Mouse (Mus musculus) liver, embryonic 14.5 days (tissue): ENCODE results near the gene Tmc6. TPM values are rescaled to one million over a fixed set of nuclear protein-coding genes. Genes with fewer than 3 reads are reported as not detected.

Source experiments
- ATAC-seq: fragments of 200-750 bp; cut with Nextera tagmentation; 2 replicates; pipeline ENCODE4 v1.8.0; 2017; ENCODE audit warnings: moderate number of reproducible peaks, mild to moderate bottlenecking, moderate library complexity; ENCODE audit not compliant: insufficient read depth
- DNase-seq, 3 experiments: peaks; one replicate each; pipeline ENCODE4 v3.0.0-alpha.2; 2012 to 2013; ENCODE audit warnings: low read depth in 3 of 3, low spot score in 3 of 3
- H3K27ac ChIP-seq: fragments of 300-500 bp; sonication (generic); 2 replicates; pipeline ENCODE4 v1.5.1; 2014; ENCODE audit warnings: moderate library complexity, mild to moderate bottlenecking, control low read depth, inconsistent platforms
- H3K27me3 ChIP-seq: fragments of 300-500 bp; sonication (generic); 2 replicates; pipeline ENCODE4 v1.6.1; 2014; ENCODE audit warnings: mild to moderate bottlenecking, low read length, moderate library complexity; ENCODE audit not compliant: control insufficient read depth, insufficient read depth
- H3K36me3 ChIP-seq: fragments of 300-500 bp; sonication (generic); replicated peaks from 2 replicates; pipeline ENCODE4 v1.6.1; 2014; ENCODE audit warnings: low read depth; ENCODE audit not compliant: control insufficient read depth, insufficient read depth
- H3K4me1 ChIP-seq, 2 experiments: fragments of 200-500 bp in 1 of 2; fragments of 300-500 bp in 1 of 2; sonication (generic) in 1 of 2; replicated peaks; 2 replicates each; pipeline ENCODE4 v1.6.1; 2012 to 2014; ENCODE audit warnings: antibody characterized with exemption in 1 of 2, inconsistent platforms in 1 of 2, low read length in 1 of 2; ENCODE audit not compliant: control insufficient read depth in 2 of 2, insufficient read depth in 2 of 2
- H3K4me2 ChIP-seq: fragments of 300-500 bp; sonication (generic); 2 replicates; pipeline ENCODE4 v1.6.1; 2014; ENCODE audit warnings: low read depth, mild to moderate bottlenecking, control low read depth, moderate library complexity
- H3K4me3 ChIP-seq, 2 experiments: fragments of 200-500 bp in 1 of 2; fragments of 300-500 bp in 1 of 2; sonication (generic) in 1 of 2; 2 replicates each; pipeline ENCODE4 v1.5.1; 2012 to 2014; ENCODE audit warnings: low read depth in 2 of 2, low read length in 2 of 2, mild to moderate bottlenecking in 2 of 2, control low read depth in 1 of 2, inconsistent platforms in 1 of 2, moderate library complexity in 1 of 2; ENCODE audit not compliant: insufficient read depth in 1 of 2
- H3K9ac ChIP-seq: fragments of 300-500 bp; sonication (generic); replicated peaks from 2 replicates; pipeline ENCODE4 v1.6.1; 2014; ENCODE audit warnings: mild to moderate bottlenecking, control low read depth, moderate library complexity
- H3K9me3 ChIP-seq: fragments of 300-500 bp; sonication (generic); 2 replicates; pipeline ENCODE4 v1.6.1; 2016; ENCODE audit warnings: low read length, mixed read lengths; ENCODE audit not compliant: control insufficient read depth
- CTCF ChIP-seq: IDR thresholded peaks from 2 replicates; pipeline ENCODE4 v1.5.1; 2016; ENCODE audit warnings: antibody characterized with exemption, low read depth, control low read depth
- EP300 ChIP-seq: IDR thresholded peaks from 2 replicates; pipeline ENCODE4 v1.6.1; 2016; ENCODE audit warnings: antibody characterized with exemption, low read depth
- WGBS: fragments of 180-500 bp; shearing (Covaris S2); extraction: QIAGEN DNeasy Blood & Tissue Kit; methylation state at CpG from one replicate; pipeline ENCODE4 v1.1.7; 2014; ENCODE audit not compliant: insufficient replicate concordance; 5-methylcytosine and 5-hydroxymethylcytosine counted together
- polyA plus RNA-seq, 2 experiments: library from polyadenylated mRNA; depleted of rRNA in 1 of 2; stranded (reverse) in 1 of 2; unstranded in 1 of 2; fragments of >200 nt; fragmentation: Nextera tagmentation in 1 of 2; extraction: Ambion mirVana in 1 of 2; gene quantifications; 2 replicates each; pipeline versions ENCODE4 v1.2.1 to v1.2.3; 2012 to 2014

The Tmc6 gene
- polyA plus RNA-seq, 2 experiments, result 40.5 to 51.8 TPM

DNA sequence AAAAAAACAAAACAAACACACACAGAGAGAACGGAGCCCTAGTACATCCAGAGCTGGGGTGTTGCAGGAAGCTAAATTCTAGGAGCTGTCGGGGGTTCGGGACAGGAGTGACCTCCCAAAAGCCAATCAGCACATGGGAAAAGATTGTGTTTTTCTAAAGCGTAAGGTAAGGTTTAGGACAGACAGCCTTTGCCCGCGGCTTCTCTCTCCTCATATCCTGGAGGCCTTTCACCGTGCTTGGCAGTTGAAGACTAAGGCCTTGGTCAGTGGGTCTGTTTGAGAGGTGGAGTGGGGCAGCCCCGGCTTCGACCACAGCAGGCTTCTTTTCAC lies 672 bp upstream of the Tmc6 start:
- Histone ChIP-seq H3K9ac (peak overlapping the region; percentile 99), H3K4me3 (peak overlapping the region; percentile 75 to 81), H3K4me2 (peak overlapping the region; percentile 98), H3K36me3 (peaks cover 49% of the 10 kb centered on the region), H3K9me3 (no peaks in the 10 kb centered on the region), H3K4me1 (peaks cover 18 to 23% of the 10 kb centered on the region in 2 experiments), H3K27ac (peak overlapping the region; percentile 100), H3K27me3 (no peaks in the 10 kb centered on the region)
- TF ChIP-seq EP300, result no peak
- no peak for TF ChIP-seq CTCF
- 13% methylated on average over 9 of the region's 9 CpGs for WGBS
- ATAC-seq (no peak), DNase-seq (no peak)

DNA sequence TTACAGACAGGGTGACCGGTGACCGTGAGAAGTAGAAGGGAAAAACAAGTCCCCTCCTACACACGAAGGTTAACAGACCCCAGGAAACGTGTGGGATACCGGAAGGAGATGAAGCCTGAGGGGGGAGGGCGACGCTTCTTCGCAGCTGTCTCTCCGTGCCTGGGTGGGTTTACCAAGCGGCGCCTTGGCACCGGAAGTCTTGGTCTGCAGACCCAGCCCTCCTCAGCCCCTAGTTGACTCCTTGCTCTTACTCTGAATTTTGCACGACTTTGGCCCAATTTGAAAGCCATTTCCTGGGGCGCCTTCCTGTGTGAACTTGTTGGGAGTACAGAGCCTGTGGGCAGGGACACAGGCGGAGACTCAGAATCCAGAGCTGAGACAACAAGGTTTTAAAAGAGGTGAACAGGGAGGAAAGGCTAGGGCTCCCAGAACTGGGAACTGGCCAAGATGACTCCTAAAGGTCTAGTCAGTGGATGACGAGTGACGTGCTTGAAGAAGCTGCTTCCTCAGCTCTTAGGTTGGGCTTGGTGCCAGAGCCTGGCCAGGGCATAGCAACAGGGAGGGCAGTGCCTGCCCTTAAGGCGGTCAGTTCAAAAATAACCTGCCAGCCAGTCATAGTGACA lies 688 bp downstream of the Tmc6 start:
- Histone ChIP-seq H3K9me3 (no peaks in the 10 kb centered on the region), H3K27me3 (no peaks in the 10 kb centered on the region), H3K9ac (peak overlapping the region; percentile 99), H3K27ac (peak overlapping the region; percentile 100), H3K4me2 (peak overlapping the region; percentile 98), H3K36me3 (peaks cover 50% of the 10 kb centered on the region), H3K4me3 (peak overlapping the region; percentile 75 to 81), H3K4me1 (peaks cover 18 to 23% of the 10 kb centered on the region in 2 experiments)
- 0 out of 2 replicates have a peak, but pooled peaks have one; percentile 1 for TF ChIP-seq CTCF
- TF ChIP-seq EP300, result no peak
- peak in 1 of 3 experiments; percentile 52 for DNase-seq
- WGBS, result 3% methylated on average over 18 of the region's 18 CpGs
- ATAC-seq, result peak; percentile 8

DNA sequence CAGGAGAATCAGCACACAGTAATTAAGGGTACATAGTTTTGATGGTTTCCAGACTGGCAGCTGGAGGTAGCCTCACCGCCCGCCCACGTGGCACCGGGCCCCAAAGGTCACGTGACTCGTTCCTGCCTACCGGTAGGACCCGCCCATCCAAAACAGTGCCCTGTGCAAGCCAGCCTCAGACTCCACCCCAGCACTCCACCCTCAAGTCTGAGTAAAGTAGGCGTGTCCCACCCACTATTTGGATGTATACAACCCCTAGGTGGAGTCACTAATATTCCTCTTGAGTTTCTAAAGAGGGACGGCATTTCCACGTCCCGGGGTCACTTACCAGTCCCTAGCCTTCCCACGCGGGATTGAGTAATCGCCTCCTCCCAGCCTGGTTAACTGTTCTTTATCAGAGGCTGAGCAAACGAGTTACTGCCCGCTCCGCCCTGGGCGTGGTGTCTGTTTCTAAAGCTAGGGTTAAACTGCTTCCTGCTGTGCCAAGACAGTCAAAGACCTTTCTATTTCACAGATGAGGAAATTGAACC lies 1.4 kb downstream of the Tmc6 start:
- H3K9me3 ChIP-seq, result no peaks in the 10 kb centered on the region
- H3K4me1 ChIP-seq, result peaks cover 18 to 23% of the 10 kb centered on the region in 2 experiments
- peak; percentile 89 for TF ChIP-seq EP300
- TF ChIP-seq CTCF, result peak; percentile 33
- DNase-seq (peak; percentile 94 to 97 (median 94)), ATAC-seq (peak; percentile 76)
- H3K36me3 ChIP-seq, result peaks cover 50% of the 10 kb centered on the region
- peak overlapping the region; percentile 75 to 81 for H3K4me3 ChIP-seq
- peak overlapping the region; percentile 98 for H3K4me2 ChIP-seq
- peak overlapping the region; percentile 100 for H3K27ac ChIP-seq
- under 1% methylated on average over 19 of the region's 19 CpGs for WGBS
- no peaks in the 10 kb centered on the region for H3K27me3 ChIP-seq
- peak overlapping the region; percentile 99 for H3K9ac ChIP-seq

DNA sequence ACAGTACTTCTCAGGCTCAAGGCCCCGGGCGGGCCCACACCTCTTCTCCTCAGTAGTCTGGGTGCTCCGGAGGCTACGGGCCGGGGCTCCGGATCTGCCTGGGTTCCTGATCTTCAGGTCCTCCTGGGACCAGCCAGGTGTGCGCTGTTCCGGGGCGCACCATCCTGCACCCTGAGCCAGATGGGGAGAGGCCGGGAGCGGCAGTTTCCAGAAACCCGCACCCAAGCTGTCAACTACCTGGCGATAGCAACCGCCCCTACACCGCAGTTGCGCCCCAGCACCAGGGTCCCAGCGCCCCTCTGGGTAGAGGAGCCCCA lies 1.8 kb downstream of the Tmc6 start:
- Histone ChIP-seq H3K36me3 (peaks cover 50% of the 10 kb centered on the region), H3K27ac (peak overlapping the region; percentile 100), H3K9ac (peak overlapping the region; percentile 99), H3K4me3 (peak overlapping the region; percentile 75 to 81), H3K4me1 (peaks cover 18 to 23% of the 10 kb centered on the region in 2 experiments), H3K9me3 (no peaks in the 10 kb centered on the region), H3K27me3 (no peaks in the 10 kb centered on the region), H3K4me2 (peak overlapping the region; percentile 98)
- DNase-seq (no peak), ATAC-seq (peak; percentile 3)
- TF ChIP-seq CTCF (no peak), EP300 (no peak)
- WGBS, result 0% methylated on average over 17 of the region's 17 CpGs

DNA sequence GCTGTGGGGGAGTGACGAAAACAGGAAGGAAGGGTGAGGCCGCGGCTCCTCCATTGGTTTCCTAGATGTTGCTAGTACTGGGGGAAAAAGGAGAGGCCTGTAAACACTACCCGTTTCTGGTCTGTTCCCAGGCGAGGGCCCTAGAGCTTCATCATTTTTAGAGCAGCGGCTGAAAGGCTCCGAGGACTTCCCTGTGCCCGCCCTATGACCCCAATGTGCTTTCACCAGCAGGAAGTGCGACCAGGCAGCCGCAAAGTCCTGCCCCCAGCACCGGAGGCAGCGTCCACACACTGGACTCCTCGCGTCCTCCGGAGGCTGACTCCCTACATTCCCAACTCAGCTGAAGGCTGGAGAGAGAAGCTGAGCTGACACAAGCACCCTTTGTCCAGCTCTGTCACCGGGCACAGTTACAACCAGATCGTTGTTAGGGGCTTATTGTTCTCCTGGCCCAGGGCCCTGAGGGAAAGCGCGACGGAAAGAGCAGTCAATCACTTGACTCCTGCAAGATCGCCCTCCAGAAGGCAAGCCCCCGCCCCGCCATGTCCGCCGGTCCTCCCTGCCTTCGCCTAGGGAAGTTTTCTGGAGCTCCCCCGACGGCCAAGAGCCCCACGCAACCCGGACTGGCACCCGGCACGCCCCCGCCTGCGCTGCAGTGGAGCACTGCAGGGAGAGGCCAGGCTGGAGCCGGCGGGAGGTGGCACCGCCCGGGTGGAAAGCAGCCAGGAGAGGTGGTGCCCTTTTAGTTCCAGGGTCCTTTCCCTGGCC lies 2.4 kb downstream of the Tmc6 start:
- Histone ChIP-seq H3K4me3 (peak overlapping the region; percentile 75 to 81), H3K36me3 (peaks cover 52% of the 10 kb centered on the region), H3K27me3 (no peaks in the 10 kb centered on the region), H3K9ac (peak overlapping the region; percentile 99), H3K4me1 (peaks cover 18 to 23% of the 10 kb centered on the region in 2 experiments), H3K9me3 (no peaks in the 10 kb centered on the region), H3K4me2 (peak overlapping the region; percentile 98), H3K27ac (peak overlapping the region; percentile 100)
- ATAC-seq, result peak; percentile 32
- TF ChIP-seq CTCF (peak; percentile 13; the same call in 1 of the 2 replicates), EP300 (no peak)
- WGBS, result under 1% methylated on average over 38 of the region's 38 CpGs
- DNase-seq, result peak in 1 of 3 experiments; percentile 49
